In genomic region chr2:126767599-126767998, GRCm38 (mm10) we compare ENCODE assay signal across 23 mouse cellular contexts. TPM values are rescaled to one million over a fixed set of nuclear protein-coding genes. Genes with fewer than 3 reads are reported as not detected.
DNase-seq lines count a peak whose midpoint lies in the region; ATAC-seq and TF ChIP-seq lines count a peak whose summit lies in the region.
"Had no signal": no experiment of that assay in that cellular context is flagged by ENCODE, and none has a peak within 500 bp of the region (broad histone marks: within the 10 kb centered on the region; RNA-seq: fewer than 3 reads in every experiment).

No protein-coding gene starts in this region.

- no peak for DNase-seq in hindbrain, postnatal 0 days (ENCODE audit: low spot score)
- no peak for DNase-seq in hindbrain, embryonic 11.5 days (ENCODE audit: low spot score)
- DNase-seq in lung, postnatal 0 days (ENCODE audit: low spot score), result no peak
- DNase-seq in lung, adult 18-20 months, result no peak
- peak; percentile 27 for DNase-seq in induced T-regulatory cell, adult 2 months (ENCODE audit: low read depth)
- DNase-seq in right cerebral cortex, postnatal 36 days (ENCODE audit: low spot score in 2 of 2), result no peak
- DNase-seq: adrenal gland, adult 8-10 months; forebrain, postnatal 0 days; heart, adult 11 months; kidney, adult 11 months; left cerebral cortex, postnatal 4 days; liver, embryonic 13.5 days; lung, postnatal 10 days; right cerebral cortex, postnatal 14 days; thymus, postnatal 14 days had no signal

- H3K4me2 ChIP-seq in hindbrain, postnatal 0 days (ENCODE audit: low read depth, low read length), result no peak overlapping the region
- H3K4me2 ChIP-seq in hindbrain, embryonic 11.5 days (replicated peaks; ENCODE audit: low read depth, low read length), result no peak overlapping the region
- H3K4me2 ChIP-seq in lung, postnatal 0 days (replicated peaks; ENCODE audit: low read depth, low read length), result no peak overlapping the region
- H3K4me2 ChIP-seq: heart, embryonic 12.5 days; hindbrain, embryonic 15.5 days; liver, embryonic 13.5 days; midbrain, embryonic 15.5 days; neural tube, embryonic 15.5 days had no signal

- no peak for ATAC-seq in hindbrain, postnatal 0 days
- ATAC-seq in hindbrain, embryonic 11.5 days (ENCODE audit: low FRiP score), result no peak
- no peak for ATAC-seq in lung, postnatal 0 days
- ATAC-seq in cerebellum, adult (ENCODE audit: insufficient number of reproducible peaks, low FRiP score, low TSS enrichment), result no peak
- ATAC-seq: forebrain, postnatal 0 days; midbrain, embryonic 15.5 days had no signal

- H3K36me3 ChIP-seq in hindbrain, postnatal 0 days (ENCODE audit: insufficient read depth, low read length), result peaks cover 2% of the 10 kb centered on the region; the same call in 1 of the 2 replicates
- no peaks in the 10 kb centered on the region for H3K36me3 ChIP-seq in hindbrain, embryonic 11.5 days (ENCODE audit: control insufficient read depth, insufficient read depth, low read length)
- H3K36me3 ChIP-seq in lung, postnatal 0 days (ENCODE audit: insufficient read depth, low read length), result peaks cover 1% of the 10 kb centered on the region
- H3K36me3 ChIP-seq in ES-Bruce4 (ENCODE audit: control insufficient read depth, insufficient read depth, low read length, poor library complexity, severe bottlenecking), result 0 out of 2 replicates have a peak, but pooled peaks cover under 1% of the 10 kb centered on the region

- no peaks in the 10 kb centered on the region for H3K4me1 ChIP-seq in hindbrain, postnatal 0 days (ENCODE audit: insufficient read depth, low read length)
- no peaks in the 10 kb centered on the region for H3K4me1 ChIP-seq in hindbrain, embryonic 11.5 days (replicated peaks; ENCODE audit: control insufficient read depth, insufficient read depth, low read length)
- H3K4me1 ChIP-seq in lung, postnatal 0 days (ENCODE audit: insufficient read depth, low read depth, low read length), result no peaks in the 10 kb centered on the region
- H3K4me1 ChIP-seq in ES-Bruce4 (ENCODE audit: control insufficient read depth, insufficient read depth, low read length), result peaks cover 3% of the 10 kb centered on the region
- H3K4me1 ChIP-seq: midbrain, embryonic 15.5 days had no signal

- no peak overlapping the region for H3K4me3 ChIP-seq in hindbrain, postnatal 0 days (ENCODE audit: low read length)
- H3K4me3 ChIP-seq in hindbrain, embryonic 11.5 days (ENCODE audit: low read depth, low read length), result no peak overlapping the region
- no peak overlapping the region for H3K4me3 ChIP-seq in lung, postnatal 0 days (ENCODE audit: low read depth, low read length)
- no peak overlapping the region for H3K4me3 ChIP-seq in ES-Bruce4 (ENCODE audit: low read depth, low read length)
- H3K4me3 ChIP-seq: heart, embryonic 12.5 days; hindbrain, embryonic 15.5 days; liver, embryonic 13.5 days; midbrain, embryonic 15.5 days; myocyte; neural tube, embryonic 15.5 days had no signal

- 98% methylated on average over 3 of the region's 3 CpGs for WGBS in hindbrain, postnatal 0 days
- 100% methylated on average over 3 of the region's 3 CpGs for WGBS in hindbrain, embryonic 11.5 days
- 93% methylated on average over 3 of the region's 3 CpGs for WGBS in lung, postnatal 0 days

- no peaks in the 10 kb centered on the region for H3K9me3 ChIP-seq in hindbrain, postnatal 0 days (ENCODE audit: low read length)
- H3K9me3 ChIP-seq in hindbrain, embryonic 11.5 days (ENCODE audit: control insufficient read depth, low read length), result no peaks in the 10 kb centered on the region
- H3K9me3 ChIP-seq in lung, postnatal 0 days (ENCODE audit: low read length), result no peaks in the 10 kb centered on the region
- no peaks in the 10 kb centered on the region for H3K9me3 ChIP-seq in ES-Bruce4 (replicated peaks; ENCODE audit: control insufficient read depth, insufficient read depth, low read length, poor library complexity, severe bottlenecking)
- H3K9me3 ChIP-seq: heart, embryonic 12.5 days; hindbrain, embryonic 15.5 days; liver, embryonic 13.5 days; midbrain, embryonic 15.5 days; neural tube, embryonic 15.5 days had no signal

- 0 out of 2 replicates have a peak, but pooled peaks have one; percentile 4 for TF ChIP-seq CTCF in hindbrain, postnatal 0 days (IDR thresholded peaks at IDR 0.05; ENCODE audit: low read depth)
- peak; percentile 25 for TF ChIP-seq CTCF in lung, postnatal 0 days (IDR thresholded peaks at IDR 0.05)
- peak; percentile 10 for TF ChIP-seq CTCF in ES-Bruce4 (IDR thresholded peaks at IDR 0.05; ENCODE audit: low read depth, low read length)

- H3K27me3 ChIP-seq in hindbrain, postnatal 0 days (ENCODE audit: insufficient read depth, low read length), result no peaks in the 10 kb centered on the region
- H3K27me3 ChIP-seq in hindbrain, embryonic 11.5 days (ENCODE audit: control insufficient read depth, insufficient read depth, low read length), result no peaks in the 10 kb centered on the region
- no peaks in the 10 kb centered on the region for H3K27me3 ChIP-seq in lung, postnatal 0 days (replicated peaks; ENCODE audit: insufficient read depth, low read length)
- H3K27me3 ChIP-seq in ES-Bruce4 (ENCODE audit: control insufficient read depth, insufficient read depth, low read length, poor library complexity, severe bottlenecking), result no peaks in the 10 kb centered on the region
- H3K27me3 ChIP-seq: heart, embryonic 12.5 days; hindbrain, embryonic 15.5 days; liver, embryonic 13.5 days; midbrain, embryonic 15.5 days; neural tube, embryonic 15.5 days had no signal

- TF ChIP-seq POLR2A in ES-Bruce4 (IDR thresholded peaks at IDR 0.05; ENCODE audit: insufficient read depth, low read length), result no peak

- no peak overlapping the region for H3K9ac ChIP-seq in hindbrain, postnatal 0 days (replicated peaks; ENCODE audit: low read length)
- H3K9ac ChIP-seq in hindbrain, embryonic 11.5 days (ENCODE audit: low read depth, low read length), result no peak overlapping the region
- H3K9ac ChIP-seq in lung, postnatal 0 days (replicated peaks; ENCODE audit: low read depth), result no peak overlapping the region
- H3K9ac ChIP-seq in ES-Bruce4 (ENCODE audit: low read depth, poor library complexity, severe bottlenecking), result no peak overlapping the region
- H3K9ac ChIP-seq: forebrain, postnatal 0 days; heart, embryonic 12.5 days; hindbrain, embryonic 15.5 days; liver, embryonic 13.5 days; midbrain, embryonic 15.5 days; neural tube, embryonic 15.5 days had no signal

- no peak overlapping the region for H3K27ac ChIP-seq in hindbrain, postnatal 0 days
- no peak overlapping the region for H3K27ac ChIP-seq in hindbrain, embryonic 11.5 days (ENCODE audit: low read depth, low read length)
- no peak overlapping the region for H3K27ac ChIP-seq in lung, postnatal 0 days (ENCODE audit: low read length)
- no peak overlapping the region for H3K27ac ChIP-seq in ES-Bruce4 (ENCODE audit: insufficient read depth, low read length)
- H3K27ac ChIP-seq: hindbrain, embryonic 15.5 days; liver, embryonic 13.5 days; midbrain, embryonic 15.5 days; neural tube, embryonic 15.5 days had no signal

- no peak for TF ChIP-seq EP300 in lung, postnatal 0 days (IDR thresholded peaks at IDR 0.05)
- no peak for TF ChIP-seq EP300 in ES-Bruce4 (IDR thresholded peaks at IDR 0.05; ENCODE audit: insufficient read depth, low read depth, low read length)

RNA-seq across cellular contexts. Expression of gene Usp50, which starts 15.7 kb away (rescaled TPM):
- total RNA-seq in hindbrain, postnatal 0 days (2014; rRNA removed), result 0.10 and 0.47 TPM in 2 replicates
- 2.1 TPM in 2 replicates for polyA plus RNA-seq in hindbrain, postnatal 0 days (2015; fragmentation: Nextera tagmentation; extraction: Ambion mirVana)
- 2.2 and 2.6 TPM in 2 replicates for polyA plus RNA-seq in hindbrain, embryonic 11.5 days (2014; fragmentation: Nextera tagmentation; extraction: Ambion mirVana)
- polyA plus RNA-seq in lung, postnatal 0 days (2015; fragmentation: Nextera tagmentation; extraction: Ambion mirVana), result 1.6 and 2.0 TPM in 2 replicates
- polyA plus RNA-seq in ES-Bruce4 (2011; ENCODE audit: insufficient read depth, insufficient read length, low read depth, missing spikeins), result 6.0 and 8.1 TPM in 2 replicates
- total RNA-seq: heart, postnatal 25 days; left cerebral cortex, postnatal 4 days had no signal
